Mouse (Mus musculus): ENCODE results near the gene Pecam1. TPM values are rescaled to one million over a fixed set of nuclear protein-coding genes. Genes with fewer than 3 reads are reported as not detected.

The Pecam1 gene
- polyA plus RNA-seq, 1 experiment from 2014 or later = 46.8 TPM

- H3K36me3 ChIP-seq (ENCODE audit: control insufficient read depth, insufficient read depth, low read length) = no peaks in the 10 kb centered on the region
- no peak overlapping the region for H3K9ac ChIP-seq (ENCODE audit: low read depth, low read length)
- no peak overlapping the region for H3K4me3 ChIP-seq (ENCODE audit: low read length)
- H3K27ac ChIP-seq (ENCODE audit: low read depth, low read length) = no peak overlapping the region
- no peak for ATAC-seq (ENCODE audit: low FRiP score, low TSS enrichment)
- no peak overlapping the region for H3K4me2 ChIP-seq (replicated peaks; ENCODE audit: low read depth, low read length)
- peaks cover 16% of the 10 kb centered on the region; the same call in 1 of the 2 replicates for H3K4me1 ChIP-seq (ENCODE audit: control insufficient read depth, insufficient read depth, low read length)
- no peaks in the 10 kb centered on the region for H3K27me3 ChIP-seq (ENCODE audit: control insufficient read depth, insufficient read depth, low read length)
- WGBS = 78% methylated on average over 10 of the region's 10 CpGs
- H3K9me3 ChIP-seq (ENCODE audit: control insufficient read depth, low read length) = no peaks in the 10 kb centered on the region
Measured at GRCm38 (mm10) chr11:106677910-106678591, 72.4 kb downstream of the Pecam1 start.

- no peak overlapping the region for H3K27ac ChIP-seq (ENCODE audit: low read depth, low read length)
- no peaks in the 10 kb centered on the region for H3K36me3 ChIP-seq (ENCODE audit: control insufficient read depth, insufficient read depth, low read length)
- no peak overlapping the region for H3K9ac ChIP-seq (ENCODE audit: low read depth, low read length)
- 59% methylated on average over 4 of the region's 4 CpGs for WGBS
- H3K9me3 ChIP-seq (ENCODE audit: control insufficient read depth, low read length) = no peaks in the 10 kb centered on the region
- no peak overlapping the region for H3K4me3 ChIP-seq (ENCODE audit: low read length)
- H3K4me2 ChIP-seq (replicated peaks; ENCODE audit: low read depth, low read length) = no peak overlapping the region
- H3K27me3 ChIP-seq (ENCODE audit: control insufficient read depth, insufficient read depth, low read length) = no peaks in the 10 kb centered on the region
- peaks cover 16% of the 10 kb centered on the region; the same call in 1 of the 2 replicates for H3K4me1 ChIP-seq (ENCODE audit: control insufficient read depth, insufficient read depth, low read length)
- ATAC-seq (ENCODE audit: low FRiP score, low TSS enrichment) = no peak
Measured at GRCm38 (mm10) chr11:106677331-106677730, 73.1 kb downstream of the Pecam1 start.

- Histone ChIP-seq H3K9ac (ENCODE audit: low read depth, low read length) (no peak overlapping the region), H3K36me3 (ENCODE audit: control insufficient read depth, insufficient read depth, low read length) (no peaks in the 10 kb centered on the region), H3K27ac (ENCODE audit: low read depth, low read length) (peak overlapping the region; percentile 53; the same call in 1 of the 2 replicates), H3K9me3 (ENCODE audit: control insufficient read depth, low read length) (no peaks in the 10 kb centered on the region), H3K4me2 (replicated peaks; ENCODE audit: low read depth, low read length) (no peak overlapping the region), H3K4me1 (ENCODE audit: control insufficient read depth, insufficient read depth, low read length) (peaks cover 16% of the 10 kb centered on the region; the same call in 1 of the 2 replicates), H3K4me3 (ENCODE audit: low read length) (no peak overlapping the region), H3K27me3 (ENCODE audit: control insufficient read depth, insufficient read depth, low read length) (no peaks in the 10 kb centered on the region)
- WGBS = 85% methylated on average over 5 of the region's 5 CpGs
- no peak for ATAC-seq (ENCODE audit: low FRiP score, low TSS enrichment)
Measured at GRCm38 (mm10) chr11:106675875-106676274, 74.6 kb downstream of the Pecam1 start.

GRCm38 (mm10) chr11:106675201-106675726, 75.2 kb downstream of the Pecam1 start:
- no peak overlapping the region for H3K4me3 ChIP-seq (ENCODE audit: low read length)
- H3K9me3 ChIP-seq (ENCODE audit: control insufficient read depth, low read length) = no peaks in the 10 kb centered on the region
- no peak overlapping the region; the same call in 1 of the 2 replicates for H3K4me2 ChIP-seq (replicated peaks; ENCODE audit: low read depth, low read length)
- peak overlapping the region; percentile 53; the same call in 1 of the 2 replicates for H3K27ac ChIP-seq (ENCODE audit: low read depth, low read length)
- peak overlapping the region; percentile 23; the same call in 1 of the 2 replicates for H3K9ac ChIP-seq (ENCODE audit: low read depth, low read length)
- H3K4me1 ChIP-seq (ENCODE audit: control insufficient read depth, insufficient read depth, low read length) = peaks cover 16% of the 10 kb centered on the region; the same call in 1 of the 2 replicates
- 45% methylated on average over 10 of the region's 10 CpGs for WGBS
- H3K27me3 ChIP-seq (ENCODE audit: control insufficient read depth, insufficient read depth, low read length) = no peaks in the 10 kb centered on the region
- H3K36me3 ChIP-seq (ENCODE audit: control insufficient read depth, insufficient read depth, low read length) = no peaks in the 10 kb centered on the region
- ATAC-seq (ENCODE audit: low FRiP score, low TSS enrichment) = no peak

- peaks cover 19% of the 10 kb centered on the region; the same call in 1 of the 2 replicates for H3K4me1 ChIP-seq (ENCODE audit: control insufficient read depth, insufficient read depth, low read length)
- peak overlapping the region; percentile 23; the same call in 1 of the 2 replicates for H3K9ac ChIP-seq (ENCODE audit: low read depth, low read length)
- ATAC-seq (ENCODE audit: low FRiP score, low TSS enrichment) = peak; percentile 80
- H3K4me3 ChIP-seq (ENCODE audit: low read length) = no peak overlapping the region
- H3K36me3 ChIP-seq (ENCODE audit: control insufficient read depth, insufficient read depth, low read length) = no peaks in the 10 kb centered on the region
- H3K9me3 ChIP-seq (ENCODE audit: control insufficient read depth, low read length) = no peaks in the 10 kb centered on the region
- H3K27ac ChIP-seq (ENCODE audit: low read depth, low read length) = peak overlapping the region; percentile 53; the same call in 1 of the 2 replicates
- H3K27me3 ChIP-seq (ENCODE audit: control insufficient read depth, insufficient read depth, low read length) = no peaks in the 10 kb centered on the region
- 4% methylated on average over 9 of the region's 9 CpGs for WGBS
- H3K4me2 ChIP-seq (replicated peaks; ENCODE audit: low read depth, low read length) = peak overlapping the region; percentile 29
Measured at GRCm38 (mm10) chr11:106674612-106675153, 75.7 kb downstream of the Pecam1 start.

- no peak overlapping the region for H3K9ac ChIP-seq (ENCODE audit: low read depth, low read length)
- peak overlapping the region; percentile 42; the same call in 1 of the 2 replicates for H3K27ac ChIP-seq (ENCODE audit: low read depth, low read length)
- H3K36me3 ChIP-seq (ENCODE audit: control insufficient read depth, insufficient read depth, low read length) = no peaks in the 10 kb centered on the region
- no peak for ATAC-seq (ENCODE audit: low FRiP score, low TSS enrichment)
- H3K4me2 ChIP-seq (replicated peaks; ENCODE audit: low read depth, low read length) = peak overlapping the region; percentile 29
- no peaks in the 10 kb centered on the region for H3K27me3 ChIP-seq (ENCODE audit: control insufficient read depth, insufficient read depth, low read length)
- H3K9me3 ChIP-seq (ENCODE audit: control insufficient read depth, low read length) = no peaks in the 10 kb centered on the region
- H3K4me1 ChIP-seq (ENCODE audit: control insufficient read depth, insufficient read depth, low read length) = peaks cover 20% of the 10 kb centered on the region; the same call in 1 of the 2 replicates
- WGBS = 62% methylated on average over 8 of the region's 8 CpGs
- no peak overlapping the region for H3K4me3 ChIP-seq (ENCODE audit: low read length)
Measured at GRCm38 (mm10) chr11:106673727-106674611, 76.5 kb downstream of the Pecam1 start.

GRCm38 (mm10) chr11:106672919-106673505, 77.4 kb downstream of the Pecam1 start:
- no peaks in the 10 kb centered on the region for H3K27me3 ChIP-seq (ENCODE audit: control insufficient read depth, insufficient read depth, low read length)
- no peak for ATAC-seq (ENCODE audit: low FRiP score, low TSS enrichment)
- no peak overlapping the region for H3K4me3 ChIP-seq (ENCODE audit: low read length)
- no peak overlapping the region for H3K4me2 ChIP-seq (replicated peaks; ENCODE audit: low read depth, low read length)
- no peak overlapping the region for H3K9ac ChIP-seq (ENCODE audit: low read depth, low read length)
- H3K36me3 ChIP-seq (ENCODE audit: control insufficient read depth, insufficient read depth, low read length) = no peaks in the 10 kb centered on the region
- no peak overlapping the region for H3K27ac ChIP-seq (ENCODE audit: low read depth, low read length)
- 88% methylated on average over 5 of the region's 5 CpGs for WGBS
- peaks cover 20% of the 10 kb centered on the region; the same call in 1 of the 2 replicates for H3K4me1 ChIP-seq (ENCODE audit: control insufficient read depth, insufficient read depth, low read length)
- H3K9me3 ChIP-seq (ENCODE audit: control insufficient read depth, low read length) = no peaks in the 10 kb centered on the region

GRCm38 (mm10) chr11:106671801-106672200, 78.6 kb downstream of the Pecam1 start:
- Histone ChIP-seq H3K27me3 (ENCODE audit: control insufficient read depth, insufficient read depth, low read length) (no peaks in the 10 kb centered on the region), H3K27ac (ENCODE audit: low read depth, low read length) (no peak overlapping the region), H3K9me3 (ENCODE audit: control insufficient read depth, low read length) (no peaks in the 10 kb centered on the region), H3K4me3 (ENCODE audit: low read length) (no peak overlapping the region), H3K36me3 (ENCODE audit: control insufficient read depth, insufficient read depth, low read length) (no peaks in the 10 kb centered on the region), H3K9ac (ENCODE audit: low read depth, low read length) (no peak overlapping the region), H3K4me2 (replicated peaks; ENCODE audit: low read depth, low read length) (no peak overlapping the region), H3K4me1 (ENCODE audit: control insufficient read depth, insufficient read depth, low read length) (peaks cover 20% of the 10 kb centered on the region; the same call in 1 of the 2 replicates)
- ATAC-seq (ENCODE audit: low FRiP score, low TSS enrichment) = no peak
- WGBS = 90% methylated on average over 8 of the region's 8 CpGs

Measured in kidney, embryonic 14.5 days (tissue).